Comparison of ENCODE assay signal across 19 mouse cellular contexts in the genomic region with DNA sequence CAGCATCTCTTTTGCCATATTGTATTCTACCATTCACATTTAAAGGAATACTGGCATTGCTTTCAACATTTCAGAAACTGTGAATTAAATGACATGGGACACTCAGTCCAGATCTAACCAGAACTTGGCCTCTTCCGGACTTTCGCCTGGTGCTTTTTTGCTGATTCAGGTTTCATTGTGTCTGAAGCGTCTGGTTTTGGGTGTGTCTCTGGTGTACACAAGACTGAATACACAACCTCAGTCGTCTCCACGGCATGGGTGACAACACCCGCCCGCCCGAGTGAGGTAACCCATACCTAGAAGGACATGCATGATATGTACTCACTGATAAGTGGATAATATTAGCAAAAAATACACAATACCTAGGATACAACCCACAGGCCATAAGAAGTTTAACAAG.
"Had no signal": no experiment of that assay in that cellular context is flagged by ENCODE, and none has a peak within 500 bp of the region (broad histone marks: within the 10 kb centered on the region; RNA-seq: fewer than 3 reads in every experiment).

No protein-coding gene starts in this region.

- H3K4me2 ChIP-seq: lung, embryonic 14.5 days; midbrain, embryonic 12.5 days; neural tube, embryonic 13.5 days; neural tube, embryonic 15.5 days had no signal

- H3K9ac ChIP-seq: lung, embryonic 14.5 days; midbrain, embryonic 12.5 days; neural tube, embryonic 13.5 days; neural tube, embryonic 15.5 days had no signal

- H3K27me3 ChIP-seq: midbrain, embryonic 12.5 days; neural tube, embryonic 13.5 days; neural tube, embryonic 15.5 days had no signal

- ATAC-seq: midbrain, embryonic 16.5 days had no signal

- H3K4me3 ChIP-seq: midbrain, embryonic 10.5 days; midbrain, embryonic 12.5 days; myocyte; neural tube, embryonic 13.5 days; neural tube, embryonic 15.5 days had no signal

- H3K4me1 ChIP-seq: midbrain, embryonic 12.5 days had no signal

- H3K9me3 ChIP-seq: midbrain, embryonic 10.5 days; midbrain, embryonic 12.5 days; neural tube, embryonic 13.5 days; neural tube, embryonic 15.5 days had no signal

- DNase-seq: lung, adult 18-20 months; lung, embryonic 14.5 days; lung, postnatal 10 days; lung, postnatal 4 days; midbrain, embryonic 14.5 days; retina, postnatal 1 day; right cerebral cortex, adult 18-20 months; right cerebral cortex, postnatal 25 days; right cerebral cortex, postnatal 4 days; spleen, adult 18-20 months; thymus, adult 2 months; thymus, postnatal 25 days; thymus, postnatal 4 days had no signal

- H3K27ac ChIP-seq: midbrain, embryonic 10.5 days; midbrain, embryonic 12.5 days; neural tube, embryonic 13.5 days; neural tube, embryonic 15.5 days had no signal

- H3K36me3 ChIP-seq: midbrain, embryonic 10.5 days; midbrain, embryonic 12.5 days; neural tube, embryonic 13.5 days; neural tube, embryonic 15.5 days had no signal
